Comparison of ENCODE assay signal across 14 mouse cellular contexts in the genomic region with DNA sequence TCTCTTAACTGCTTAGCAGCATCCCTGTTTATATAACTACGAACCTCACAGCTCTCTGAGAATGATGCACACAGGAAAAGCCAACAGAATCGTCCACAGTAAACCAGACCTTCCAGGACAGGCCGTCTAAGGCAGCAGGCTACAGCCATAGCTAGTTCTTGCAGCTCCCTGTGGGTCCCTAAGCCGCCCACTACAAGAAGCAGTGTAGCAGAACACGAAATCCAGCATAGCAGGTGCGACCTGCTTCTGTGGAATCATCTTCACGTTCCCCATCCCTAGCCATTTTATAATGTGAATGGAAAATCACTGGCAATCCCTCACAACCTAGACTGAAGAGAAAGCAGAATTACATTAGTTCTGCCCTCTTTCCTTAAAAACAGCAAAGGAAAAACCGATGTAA. TPM values are rescaled to one million over a fixed set of nuclear protein-coding genes. Genes with fewer than 3 reads are reported as not detected.
DNase-seq lines count a peak whose midpoint lies in the region; ATAC-seq and TF ChIP-seq lines count a peak whose summit lies in the region.
"Had no signal": no experiment of that assay in that cellular context is flagged by ENCODE, and none has a peak within 500 bp of the region (broad histone marks: within the 10 kb centered on the region; RNA-seq: fewer than 3 reads in every experiment).

No protein-coding gene starts in this region.

- WGBS in hindbrain, embryonic 14.5 days = 73% methylated on average over 8 of the region's 8 CpGs
- 84% methylated on average over 8 of the region's 8 CpGs for WGBS in hindbrain, embryonic 11.5 days
- WGBS in midbrain, embryonic 14.5 days = 70% methylated on average over 8 of the region's 8 CpGs
- WGBS in midbrain, embryonic 11.5 days = 83% methylated on average over 8 of the region's 8 CpGs
- 57% methylated on average over 8 of the region's 8 CpGs for WGBS in hindbrain, postnatal 0 days
- WGBS in neural tube, embryonic 14.5 days = 77% methylated on average over 8 of the region's 8 CpGs

- H3K9ac ChIP-seq in hindbrain, embryonic 14.5 days = no peak overlapping the region
- H3K9ac ChIP-seq in hindbrain, embryonic 11.5 days (ENCODE audit: low read depth, low read length) = no peak overlapping the region
- no peak overlapping the region for H3K9ac ChIP-seq in midbrain, embryonic 14.5 days (replicated peaks; ENCODE audit: low read length)
- H3K9ac ChIP-seq in midbrain, embryonic 11.5 days (ENCODE audit: low read length) = no peak overlapping the region
- H3K9ac ChIP-seq in hindbrain, postnatal 0 days (replicated peaks; ENCODE audit: low read length) = 0 out of 2 replicates have a peak overlapping the region, but pooled peaks have one; percentile 10
- H3K9ac ChIP-seq in neural tube, embryonic 14.5 days (replicated peaks; ENCODE audit: low read depth, low read length) = no peak overlapping the region
- H3K9ac ChIP-seq: embryonic facial prominence, embryonic 12.5 days; liver, embryonic 12.5 days had no signal

- no peak for TF ChIP-seq CTCF in hindbrain, postnatal 0 days (IDR thresholded peaks at IDR 0.05; ENCODE audit: low read depth)

- H3K9me3 ChIP-seq in hindbrain, embryonic 14.5 days (ENCODE audit: control insufficient read depth, low read length) = no peaks in the 10 kb centered on the region
- no peaks in the 10 kb centered on the region for H3K9me3 ChIP-seq in hindbrain, embryonic 11.5 days (ENCODE audit: control insufficient read depth, low read length)
- H3K9me3 ChIP-seq in midbrain, embryonic 14.5 days (ENCODE audit: control insufficient read depth, low read length) = no peaks in the 10 kb centered on the region
- no peaks in the 10 kb centered on the region for H3K9me3 ChIP-seq in midbrain, embryonic 11.5 days (ENCODE audit: control insufficient read depth, low read length)
- no peaks in the 10 kb centered on the region for H3K9me3 ChIP-seq in hindbrain, postnatal 0 days (ENCODE audit: low read length)
- no peaks in the 10 kb centered on the region for H3K9me3 ChIP-seq in neural tube, embryonic 14.5 days (ENCODE audit: control insufficient read depth, low read length)
- H3K9me3 ChIP-seq: embryonic facial prominence, embryonic 12.5 days; liver, embryonic 12.5 days had no signal

- peak overlapping the region; percentile 32; the same call in 1 of the 2 replicates for H3K27ac ChIP-seq in hindbrain, embryonic 14.5 days
- no peak overlapping the region for H3K27ac ChIP-seq in hindbrain, embryonic 11.5 days (ENCODE audit: low read depth, low read length)
- H3K27ac ChIP-seq in midbrain, embryonic 14.5 days (replicated peaks; ENCODE audit: low read depth, low read length) = peak overlapping the region; percentile 46; the same call in 1 of the 2 replicates
- H3K27ac ChIP-seq in midbrain, embryonic 11.5 days (ENCODE audit: low read depth, low read length) = no peak overlapping the region
- H3K27ac ChIP-seq in hindbrain, postnatal 0 days = peak overlapping the region; percentile 5; the same call in 1 of the 2 replicates
- peak overlapping the region; percentile 62 for H3K27ac ChIP-seq in neural tube, embryonic 14.5 days (ENCODE audit: low read depth, low read length)
- H3K27ac ChIP-seq: embryonic facial prominence, embryonic 12.5 days; liver, embryonic 12.5 days; stomach, postnatal 0 days had no signal

- no peak overlapping the region for H3K4me2 ChIP-seq in hindbrain, embryonic 14.5 days (replicated peaks)
- H3K4me2 ChIP-seq in hindbrain, embryonic 11.5 days (replicated peaks; ENCODE audit: low read depth, low read length) = no peak overlapping the region
- H3K4me2 ChIP-seq in midbrain, embryonic 14.5 days (ENCODE audit: low read length) = no peak overlapping the region
- H3K4me2 ChIP-seq in midbrain, embryonic 11.5 days = no peak overlapping the region
- H3K4me2 ChIP-seq in hindbrain, postnatal 0 days (ENCODE audit: low read depth, low read length) = no peak overlapping the region
- no peak overlapping the region for H3K4me2 ChIP-seq in neural tube, embryonic 14.5 days (ENCODE audit: low read depth, low read length)
- H3K4me2 ChIP-seq: embryonic facial prominence, embryonic 12.5 days; liver, embryonic 12.5 days had no signal

- no peak for DNase-seq in hindbrain, embryonic 14.5 days (ENCODE audit: low spot score)
- DNase-seq in hindbrain, embryonic 11.5 days (ENCODE audit: low spot score) = no peak
- no peak for DNase-seq in midbrain, embryonic 14.5 days
- no peak for DNase-seq in midbrain, embryonic 11.5 days (ENCODE audit: low spot score, missing footprints)
- DNase-seq in hindbrain, postnatal 0 days (ENCODE audit: low spot score) = no peak
- no peak for DNase-seq in cerebellum, adult 9-10 months
- DNase-seq: heart, adult 11 months; heart, postnatal 10 days had no signal

- H3K27me3 ChIP-seq in hindbrain, embryonic 14.5 days (ENCODE audit: control insufficient read depth, insufficient read depth, low read length) = no peaks in the 10 kb centered on the region
- no peaks in the 10 kb centered on the region for H3K27me3 ChIP-seq in hindbrain, embryonic 11.5 days (ENCODE audit: control insufficient read depth, insufficient read depth, low read length)
- H3K27me3 ChIP-seq in midbrain, embryonic 14.5 days (ENCODE audit: control insufficient read depth, insufficient read depth, low read length) = no peaks in the 10 kb centered on the region
- H3K27me3 ChIP-seq in midbrain, embryonic 11.5 days (ENCODE audit: control insufficient read depth, insufficient read depth, low read length) = no peaks in the 10 kb centered on the region
- no peaks in the 10 kb centered on the region for H3K27me3 ChIP-seq in hindbrain, postnatal 0 days (ENCODE audit: insufficient read depth, low read length)
- H3K27me3 ChIP-seq in neural tube, embryonic 14.5 days (ENCODE audit: control insufficient read depth, insufficient read depth, low read length) = no peaks in the 10 kb centered on the region
- H3K27me3 ChIP-seq: embryonic facial prominence, embryonic 12.5 days; liver, embryonic 12.5 days had no signal

- H3K4me1 ChIP-seq in hindbrain, embryonic 14.5 days (replicated peaks; ENCODE audit: control insufficient read depth, insufficient read depth, low read length) = peaks cover 52% of the 10 kb centered on the region
- H3K4me1 ChIP-seq in hindbrain, embryonic 11.5 days (replicated peaks; ENCODE audit: control insufficient read depth, insufficient read depth, low read length) = no peaks in the 10 kb centered on the region; the same call in 1 of the 2 replicates
- H3K4me1 ChIP-seq in midbrain, embryonic 14.5 days (ENCODE audit: control insufficient read depth, insufficient read depth, low read length) = peaks cover 45% of the 10 kb centered on the region
- peaks cover 3% of the 10 kb centered on the region for H3K4me1 ChIP-seq in midbrain, embryonic 11.5 days (ENCODE audit: control insufficient read depth, insufficient read depth, low read length)
- H3K4me1 ChIP-seq in hindbrain, postnatal 0 days (ENCODE audit: insufficient read depth, low read length) = peaks cover 18% of the 10 kb centered on the region
- peaks cover 51% of the 10 kb centered on the region for H3K4me1 ChIP-seq in neural tube, embryonic 14.5 days (ENCODE audit: control insufficient read depth, insufficient read depth, low read length)

- ATAC-seq in hindbrain, embryonic 14.5 days (ENCODE audit: low FRiP score) = no peak
- ATAC-seq in hindbrain, embryonic 11.5 days (ENCODE audit: low FRiP score) = no peak
- no peak for ATAC-seq in midbrain, embryonic 14.5 days (ENCODE audit: low FRiP score, low TSS enrichment)
- no peak for ATAC-seq in midbrain, embryonic 11.5 days (ENCODE audit: low FRiP score)
- ATAC-seq in hindbrain, postnatal 0 days = no peak
- ATAC-seq in neural tube, embryonic 14.5 days (ENCODE audit: low read depth) = no peak
- ATAC-seq: intestine, postnatal 0 days; liver, embryonic 12.5 days; lung, postnatal 0 days had no signal

- no peaks in the 10 kb centered on the region for H3K36me3 ChIP-seq in hindbrain, embryonic 14.5 days (replicated peaks; ENCODE audit: control insufficient read depth, insufficient read depth)
- no peaks in the 10 kb centered on the region for H3K36me3 ChIP-seq in hindbrain, embryonic 11.5 days (ENCODE audit: control insufficient read depth, insufficient read depth, low read length)
- H3K36me3 ChIP-seq in midbrain, embryonic 14.5 days (ENCODE audit: control insufficient read depth, insufficient read depth, low read length) = no peaks in the 10 kb centered on the region
- H3K36me3 ChIP-seq in midbrain, embryonic 11.5 days (ENCODE audit: control insufficient read depth, insufficient read depth, low read length) = no peaks in the 10 kb centered on the region
- H3K36me3 ChIP-seq in hindbrain, postnatal 0 days (ENCODE audit: insufficient read depth, low read length) = no peaks in the 10 kb centered on the region
- H3K36me3 ChIP-seq in neural tube, embryonic 14.5 days (ENCODE audit: control insufficient read depth, insufficient read depth, low read length) = no peaks in the 10 kb centered on the region
- H3K36me3 ChIP-seq: embryonic facial prominence, embryonic 12.5 days; liver, embryonic 12.5 days had no signal

- no peak overlapping the region for H3K4me3 ChIP-seq in hindbrain, embryonic 14.5 days (replicated peaks; ENCODE audit: low read length)
- H3K4me3 ChIP-seq in hindbrain, embryonic 11.5 days (ENCODE audit: low read depth, low read length) = no peak overlapping the region
- H3K4me3 ChIP-seq in midbrain, embryonic 14.5 days (replicated peaks; ENCODE audit: low read depth, low read length) = no peak overlapping the region
- no peak overlapping the region for H3K4me3 ChIP-seq in midbrain, embryonic 11.5 days (ENCODE audit: low read depth, low read length)
- no peak overlapping the region for H3K4me3 ChIP-seq in hindbrain, postnatal 0 days (ENCODE audit: low read length)
- no peak overlapping the region for H3K4me3 ChIP-seq in neural tube, embryonic 14.5 days (ENCODE audit: low read depth, low read length)
- H3K4me3 ChIP-seq: embryonic facial prominence, embryonic 12.5 days; liver, embryonic 12.5 days had no signal

RNA-seq across cellular contexts. Expression of gene Tom1l2, which starts 35.8 kb away (rescaled TPM):
- 47.3 and 49.0 TPM in 2 replicates for polyA plus RNA-seq in hindbrain, embryonic 14.5 days (2014; fragmentation: Nextera tagmentation; extraction: Ambion mirVana)
- 13.9 and 15.8 TPM in 2 replicates for polyA plus RNA-seq in hindbrain, embryonic 11.5 days (2014; fragmentation: Nextera tagmentation; extraction: Ambion mirVana)
- 48.5 and 50.9 TPM in 2 replicates for polyA plus RNA-seq in midbrain, embryonic 14.5 days (2014; fragmentation: Nextera tagmentation; extraction: Ambion mirVana)
- polyA plus RNA-seq in midbrain, embryonic 11.5 days (2014; fragmentation: Nextera tagmentation; extraction: Ambion mirVana) = 12.1 and 12.8 TPM in 2 replicates
- 109 and 124 TPM in 2 replicates for total RNA-seq in hindbrain, postnatal 0 days (2014; rRNA removed)
- polyA plus RNA-seq in hindbrain, postnatal 0 days (2015; fragmentation: Nextera tagmentation; extraction: Ambion mirVana) = 44.7 and 48.2 TPM in 2 replicates
- 47.8 and 50.9 TPM in 2 replicates for polyA plus RNA-seq in neural tube, embryonic 14.5 days (2014; fragmentation: Nextera tagmentation; extraction: Ambion mirVana)

RNA-seq across cellular contexts. Expression of gene Drc3, which starts 36.2 kb away (rescaled TPM):
- 6.1 and 6.9 TPM in 2 replicates for polyA plus RNA-seq in hindbrain, embryonic 14.5 days (2014; fragmentation: Nextera tagmentation; extraction: Ambion mirVana)
- 6.6 and 7.0 TPM in 2 replicates for polyA plus RNA-seq in hindbrain, embryonic 11.5 days (2014; fragmentation: Nextera tagmentation; extraction: Ambion mirVana)
- polyA plus RNA-seq in midbrain, embryonic 14.5 days (2014; fragmentation: Nextera tagmentation; extraction: Ambion mirVana) = 5.3 and 6.1 TPM in 2 replicates
- polyA plus RNA-seq in midbrain, embryonic 11.5 days (2014; fragmentation: Nextera tagmentation; extraction: Ambion mirVana) = 2.0 and 2.4 TPM in 2 replicates
- 8.4 and 12.4 TPM in 2 replicates for total RNA-seq in hindbrain, postnatal 0 days (2014; rRNA removed)
- polyA plus RNA-seq in hindbrain, postnatal 0 days (2015; fragmentation: Nextera tagmentation; extraction: Ambion mirVana) = 6.8 and 7.9 TPM in 2 replicates
- polyA plus RNA-seq in neural tube, embryonic 14.5 days (2014; fragmentation: Nextera tagmentation; extraction: Ambion mirVana) = 5.2 TPM in 2 replicates

Comparison
In these comparisons a context has a peak if more than half of its experiments do, and no peak if none do; other contexts are left out.
1. H3K27ac ChIP-seq: peak in hindbrain, embryonic 14.5 days (single experiment), midbrain, embryonic 14.5 days (single experiment), hindbrain, postnatal 0 days (single experiment) and neural tube, embryonic 14.5 days (single experiment); none in hindbrain, embryonic 11.5 days (single experiment) and midbrain, embryonic 11.5 days (single experiment).